In the genomic region with DNA sequence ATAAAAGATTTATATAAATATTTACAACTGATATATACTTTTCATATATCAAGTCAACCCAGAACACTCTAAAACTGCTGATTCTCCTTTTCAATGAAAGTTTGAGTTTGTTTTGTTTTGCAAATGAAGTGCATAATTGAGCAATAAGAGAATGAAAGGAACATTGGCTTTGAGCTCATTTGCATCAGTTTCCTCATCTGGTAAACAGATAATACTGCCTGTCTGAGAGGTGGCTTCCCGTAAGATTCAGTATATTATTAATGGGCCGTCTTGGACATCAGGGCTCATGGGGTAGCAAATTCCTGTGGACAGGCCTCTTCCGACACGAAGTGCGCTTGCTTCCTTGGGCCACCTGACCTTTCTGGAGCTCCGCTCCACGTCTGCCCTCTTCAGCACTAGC, we compare ENCODE assay signal across 27 mouse cellular contexts. TPM values are rescaled to one million over a fixed set of nuclear protein-coding genes. Genes with fewer than 3 reads are reported as not detected.
DNase-seq lines count a peak whose midpoint lies in the region; ATAC-seq and TF ChIP-seq lines count a peak whose summit lies in the region.
"Had no signal": no experiment of that assay in that cellular context is flagged by ENCODE, and none has a peak within 500 bp of the region (broad histone marks: within the 10 kb centered on the region; RNA-seq: fewer than 3 reads in every experiment).

No protein-coding gene starts in this region.

- TF ChIP-seq CTCF in liver, adult 2 months (IDR thresholded peaks at IDR 0.05; ENCODE audit: low read depth, low read length): no peak
- TF ChIP-seq CTCF in liver, postnatal 0 days (IDR thresholded peaks at IDR 0.05; ENCODE audit: low read depth): no peak

- no peak for TF ChIP-seq POLR2A in liver, adult 2 months (IDR thresholded peaks at IDR 0.05; ENCODE audit: extremely low read depth, insufficient read depth, low read length)

- H3K27me3 ChIP-seq in liver, adult 2 months (ENCODE audit: control insufficient read depth, insufficient read depth, low read length): no peaks in the 10 kb centered on the region
- no peaks in the 10 kb centered on the region for H3K27me3 ChIP-seq in liver, postnatal 0 days (ENCODE audit: insufficient read depth, low read length)
- H3K27me3 ChIP-seq: forebrain, embryonic 13.5 days; heart, embryonic 12.5 days; heart, embryonic 15.5 days; hindbrain, embryonic 13.5 days; Patski had no signal

- no peak overlapping the region for H3K4me2 ChIP-seq in liver, postnatal 0 days (ENCODE audit: low read depth, low read length)
- H3K4me2 ChIP-seq: forebrain, embryonic 13.5 days; heart, embryonic 12.5 days; heart, embryonic 15.5 days; hindbrain, embryonic 13.5 days had no signal

- WGBS in liver, adult 2 months: 73% methylated on average over 7 of the region's 7 CpGs
- 84% methylated on average over 7 of the region's 7 CpGs for WGBS in liver, postnatal 0 days (ENCODE audit: insufficient replicate concordance)

- H3K36me3 ChIP-seq in liver, adult 2 months (ENCODE audit: control insufficient read depth, insufficient read depth, low read length): no peaks in the 10 kb centered on the region; the same call in 1 of the 2 replicates
- H3K36me3 ChIP-seq in liver, postnatal 0 days (replicated peaks; ENCODE audit: insufficient read depth, low read length): no peaks in the 10 kb centered on the region
- H3K36me3 ChIP-seq: forebrain, embryonic 10.5 days; G1E; heart, embryonic 12.5 days; heart, embryonic 15.5 days; hindbrain, embryonic 10.5 days; hindbrain, embryonic 13.5 days had no signal

- peaks cover 14% of the 10 kb centered on the region for H3K79me2 ChIP-seq in liver, adult 2 months (ENCODE audit: control insufficient read depth, insufficient read depth, low read length)

- H3K9me3 ChIP-seq in liver, postnatal 0 days (ENCODE audit: low read length): no peaks in the 10 kb centered on the region
- H3K9me3 ChIP-seq: forebrain, embryonic 10.5 days; forebrain, embryonic 13.5 days; G1E; heart, embryonic 12.5 days; heart, embryonic 15.5 days; hindbrain, embryonic 10.5 days; hindbrain, embryonic 13.5 days had no signal

- ATAC-seq in liver, postnatal 0 days: no peak
- ATAC-seq: activated CD4-positive, CD25-positive, alpha-beta regulatory T cell, adult 4 months; CD4-positive, CD25-positive, alpha-beta regulatory T cell, adult 4 months; forebrain, embryonic 13.5 days; forebrain, embryonic 16.5 days; hindbrain, embryonic 16.5 days; Patski had no signal

- no peak overlapping the region for H3K9ac ChIP-seq in liver, adult 2 months (ENCODE audit: low read depth, low read length)
- H3K9ac ChIP-seq in liver, postnatal 0 days (replicated peaks): no peak overlapping the region
- H3K9ac ChIP-seq: forebrain, embryonic 13.5 days; heart, embryonic 12.5 days; heart, embryonic 15.5 days; hindbrain, embryonic 13.5 days had no signal

- no peak for TF ChIP-seq EP300 in liver, postnatal 0 days (IDR thresholded peaks at IDR 0.05; ENCODE audit: low read depth)

- H3K4me1 ChIP-seq in liver, adult 2 months (ENCODE audit: control insufficient read depth, insufficient read depth, low read length): peaks cover 2% of the 10 kb centered on the region
- 0 out of 2 replicates have a peak, but pooled peaks cover 3% of the 10 kb centered on the region for H3K4me1 ChIP-seq in liver, postnatal 0 days (ENCODE audit: insufficient read depth)
- H3K4me1 ChIP-seq: forebrain, embryonic 10.5 days; forebrain, embryonic 13.5 days; hindbrain, embryonic 10.5 days; hindbrain, embryonic 13.5 days had no signal

- H3K4me3 ChIP-seq in liver, adult 2 months (ENCODE audit: insufficient read depth, low read depth, low read length): no peak overlapping the region
- no peak overlapping the region for H3K4me3 ChIP-seq in liver, postnatal 0 days (ENCODE audit: low read depth, low read length)
- H3K4me3 ChIP-seq: forebrain, embryonic 10.5 days; forebrain, embryonic 13.5 days; heart, embryonic 12.5 days; heart, embryonic 15.5 days; hindbrain, embryonic 10.5 days; hindbrain, embryonic 13.5 days had no signal

- no peak overlapping the region for H3K27ac ChIP-seq in liver, adult 2 months (replicated peaks; ENCODE audit: insufficient read depth, low read depth, low read length)
- H3K27ac ChIP-seq in liver, postnatal 0 days (ENCODE audit: low read depth): no peak overlapping the region
- H3K27ac ChIP-seq: forebrain, embryonic 10.5 days; forebrain, embryonic 13.5 days; heart, embryonic 15.5 days; hindbrain, embryonic 10.5 days; hindbrain, embryonic 13.5 days had no signal

- peak; percentile 59 for DNase-seq in liver, adult 2 months (ENCODE audit: extremely low read depth, low read depth, low spot score)
- DNase-seq in liver, postnatal 0 days: no peak
- DNase-seq in ES-CJ7 (ENCODE audit: low read depth, low spot score) (peak; percentile 66), ZHBTc4 (ENCODE audit: low read depth, low spot score) (peak; percentile 72)
- no peak for DNase-seq in thymus, postnatal 25 days
- no peak for DNase-seq in cerebellum, adult 11-12 months
- DNase-seq: adrenal gland, adult 8-10 months; adrenal gland, postnatal 25 days; cerebellum, adult 18-20 months; cerebellum, adult 9-10 months; cerebellum, postnatal 14 days; gastrocnemius, postnatal 10 days; gastrocnemius, postnatal 36 days; heart, postnatal 10 days; heart, postnatal 36 days had no signal

RNA-seq across cellular contexts. Expression of a gene that starts 21.7 kb away (rescaled TPM):
- 20.0 and 26.2 TPM in 2 replicates for total RNA-seq in liver, adult 2 months (2014; rRNA removed)
- 23.4 and 28.8 TPM in 2 replicates for polyA plus RNA-seq in liver, adult 2 months (2012; rRNA removed)
- polyA plus RNA-seq in liver, postnatal 0 days (2015; fragmentation: Nextera tagmentation; extraction: Ambion mirVana): 8.2 and 9.7 TPM in 2 replicates
- polyA plus RNA-seq: G1E had no signal

RNA-seq across cellular contexts. Expression of a gene that starts 48.9 kb away (rescaled TPM):
- 96.4 and 118 TPM in 2 replicates for total RNA-seq in liver, adult 2 months (2014; rRNA removed)
- 52.5 and 70.6 TPM in 2 replicates for polyA plus RNA-seq in liver, adult 2 months (2012; rRNA removed)
- polyA plus RNA-seq in liver, postnatal 0 days (2015; fragmentation: Nextera tagmentation; extraction: Ambion mirVana): 104 and 114 TPM in 2 replicates

Comparison
In these comparisons a context has a peak if more than half of its experiments do, and no peak if none do; other contexts are left out.
1. DNase-seq: peak in liver, adult 2 months (single experiment), ES-CJ7 (single experiment) and ZHBTc4 (single experiment); none in liver, postnatal 0 days (single experiment), thymus, postnatal 25 days (single experiment) and cerebellum, adult 11-12 months (single experiment).